Mouse (Mus musculus) embryo, embryonic 11.5 days (tissue): ENCODE data around the gene Nupr1l.
"Not testable (repeated sequence)": the region's sequence is repeated elsewhere in the genome, so short reads cannot be mapped to it uniquely, and the experiment has no call there.

Experiments used
- DNase-seq: peaks from one replicate; pipeline ENCODE4 v3.0.0-alpha.2; 2012; ENCODE audit warnings: low read depth, low spot score

The Nupr1l gene

DNA sequence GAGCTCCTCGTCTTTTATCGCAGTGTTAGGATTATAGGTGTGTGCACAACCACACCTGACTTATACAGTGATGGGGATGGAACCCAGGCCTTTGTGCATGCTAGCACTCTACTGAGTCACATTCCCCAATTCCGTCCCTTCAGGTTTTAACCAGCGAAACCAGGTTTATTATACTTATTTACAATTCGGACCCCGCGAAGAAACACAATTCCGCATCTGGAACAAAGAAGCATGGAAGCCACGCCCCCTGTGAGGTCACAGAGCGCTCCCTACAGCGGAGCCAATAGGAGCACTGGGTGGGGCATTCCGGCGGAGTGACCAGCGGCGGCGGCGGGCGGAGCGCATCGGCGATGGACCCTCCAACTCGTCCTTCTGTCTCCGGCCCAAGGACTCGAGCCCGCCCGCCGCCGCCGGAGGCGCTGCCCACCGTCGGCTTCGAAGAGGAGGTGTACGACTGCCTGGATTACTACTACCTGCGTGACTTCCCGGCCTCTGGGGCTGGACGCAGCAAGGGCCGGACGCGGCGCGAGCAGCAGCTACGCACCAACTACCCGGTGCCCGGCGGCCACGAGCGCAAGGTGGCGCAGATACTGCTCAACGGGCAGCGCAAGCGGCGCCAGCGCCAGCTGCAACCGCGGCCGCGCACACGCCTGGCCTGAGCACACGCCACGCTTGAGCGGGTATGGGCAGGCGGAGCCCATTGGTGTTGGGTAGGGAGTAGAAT, at the start of gene Nupr1l:
TSS of gene Nupr1l (plus strand) at position 299 of the 724 bp plus-strand sequence.
- peak; percentile 89 for DNase-seq

DNA sequence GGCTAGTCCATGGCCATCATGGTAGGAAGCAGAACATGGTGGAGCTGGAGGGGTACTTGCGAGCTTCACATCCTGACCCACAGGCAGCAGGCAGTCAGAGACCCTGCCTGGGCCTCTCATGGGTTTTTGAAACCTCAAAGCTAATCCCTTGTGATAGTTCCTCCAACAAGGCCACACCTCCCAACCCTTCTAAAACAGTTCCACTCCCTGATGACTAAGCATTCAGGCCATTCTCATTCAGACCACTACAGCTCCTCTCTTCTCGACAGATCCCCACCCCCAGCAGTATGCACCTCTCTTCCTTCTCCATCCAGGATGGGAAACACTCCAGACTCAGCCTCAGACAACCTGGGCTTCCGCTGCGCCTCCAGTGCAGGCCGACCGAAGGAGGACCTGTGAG, 46.0 kb upstream of the Nupr1l start:
- DNase-seq = no peak

GRCm38 (mm10) chr5:129864467-129864866, 43.9 kb upstream of the Nupr1l start:
- no peak for DNase-seq

DNA sequence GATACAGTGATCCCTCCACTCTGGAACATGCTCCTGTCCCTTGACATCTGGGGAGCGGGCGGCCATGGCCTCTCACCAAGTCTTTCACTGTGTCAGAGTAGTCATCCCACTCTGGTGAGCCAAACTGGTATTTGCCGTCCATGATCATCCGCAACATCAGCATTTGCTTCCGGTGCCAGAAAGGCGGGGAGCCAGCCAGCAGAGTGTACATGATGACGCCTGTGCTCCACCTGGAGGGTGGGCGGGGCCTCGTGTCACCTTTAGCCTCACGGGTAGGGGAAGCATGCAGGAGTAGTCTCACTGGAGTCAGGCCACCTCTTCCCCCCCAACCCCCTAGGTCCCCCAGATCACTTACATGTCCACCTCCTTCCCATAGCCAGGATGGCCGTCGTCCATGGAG, 42.5 kb upstream of the Nupr1l start:
- no peak for DNase-seq

- no peak for DNase-seq
Observed at GRCm38 (mm10) chr5:129869238-129869995, 38.9 kb upstream of the Nupr1l start.

DNA sequence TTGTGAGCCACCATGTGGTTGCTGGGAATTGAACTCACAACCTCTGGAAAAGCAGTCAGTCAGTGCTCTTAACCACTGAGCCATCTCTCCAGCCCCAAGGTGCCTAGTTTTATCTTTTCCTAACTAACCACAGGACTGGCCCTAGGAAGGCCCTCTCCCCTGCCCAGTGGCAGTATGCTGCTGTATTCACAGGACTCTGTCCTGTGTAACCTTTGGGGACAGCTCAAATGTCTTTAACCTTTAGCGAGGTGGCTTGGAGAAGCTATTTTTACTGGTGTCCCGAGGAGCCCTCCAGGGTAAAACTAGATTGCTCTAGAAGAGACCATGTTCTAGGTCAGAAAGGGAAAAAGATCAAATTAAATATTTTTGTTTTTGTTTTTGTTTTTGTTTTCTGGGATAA, 37.1 kb upstream of the Nupr1l start:
- DNase-seq = no peak

DNA sequence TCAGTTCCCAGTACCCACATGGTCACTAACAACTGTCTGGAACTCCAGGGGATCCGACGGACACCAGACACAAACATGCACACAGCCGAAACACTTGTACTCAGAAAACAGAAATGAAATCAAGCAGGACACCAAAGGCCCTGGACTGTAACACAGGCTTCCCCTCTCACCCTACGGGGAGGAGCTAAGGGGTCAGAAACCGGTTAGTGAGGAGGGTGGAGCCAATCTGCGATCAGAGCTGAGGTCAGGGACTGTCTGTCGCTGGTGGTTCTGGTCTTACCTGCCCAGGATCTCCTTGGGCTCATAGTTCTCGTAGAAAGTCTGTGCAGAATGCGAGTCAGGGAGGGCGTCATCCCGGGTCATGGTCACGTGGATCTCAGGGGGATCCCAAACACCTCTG, 34.4 kb upstream of the Nupr1l start:
- no peak for DNase-seq

DNA sequence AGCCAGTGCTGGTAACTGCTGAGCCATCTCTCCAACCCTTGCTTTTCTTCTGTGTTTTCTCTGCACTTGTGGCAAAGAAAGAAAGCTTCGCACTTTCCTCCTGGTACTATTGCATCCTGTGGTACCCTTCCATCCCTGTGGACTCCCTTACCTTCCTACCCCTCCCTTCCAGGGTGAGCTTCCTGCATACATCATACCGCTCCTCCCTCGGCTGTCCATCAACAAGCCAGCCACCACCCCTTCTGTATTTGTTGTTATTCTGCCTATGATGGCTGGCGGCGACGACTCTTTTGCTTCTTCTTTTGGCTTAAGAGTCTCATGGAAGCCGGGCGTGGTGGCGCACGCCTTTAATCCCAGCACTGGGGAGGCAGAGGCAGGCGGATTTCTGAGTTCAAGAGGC, 33.2 kb upstream of the Nupr1l start:
- no peak for DNase-seq

DNA sequence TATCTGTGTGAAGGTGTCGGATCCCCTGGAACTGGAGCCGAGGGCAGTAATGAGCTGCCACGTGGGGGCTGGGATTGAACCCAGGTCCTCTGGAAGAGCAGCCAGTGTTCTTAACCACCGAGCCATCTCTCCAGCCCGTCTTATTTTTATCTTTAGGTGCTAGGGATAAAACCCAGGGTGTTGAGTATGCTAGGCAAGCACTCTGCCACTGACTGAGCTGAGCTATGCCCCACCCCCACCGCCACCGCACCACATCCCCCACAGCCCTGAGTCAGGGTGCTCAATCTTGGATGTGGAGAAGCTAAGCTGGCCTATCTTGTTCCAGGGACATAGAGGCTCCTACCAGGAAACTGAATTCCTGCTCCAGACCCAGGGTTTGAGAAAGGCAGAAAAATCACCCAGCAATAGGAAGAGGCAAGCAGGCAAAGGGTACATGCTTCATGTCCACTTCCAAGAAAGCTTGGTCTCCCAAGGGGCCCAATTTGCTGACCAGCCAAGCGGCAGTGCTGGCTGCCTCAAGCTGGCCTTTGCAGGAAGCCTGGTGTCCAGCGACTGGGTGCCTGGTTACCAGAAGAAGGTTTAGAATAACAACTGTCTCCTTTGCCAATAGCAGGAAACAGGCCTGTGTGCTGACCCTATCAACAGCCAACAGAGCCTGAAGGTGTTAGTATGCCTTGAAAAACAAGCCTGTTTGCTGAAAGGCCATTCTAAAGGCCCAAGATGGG, 30.4 kb upstream of the Nupr1l start:
- DNase-seq = no peak

- DNase-seq = no peak
Observed at GRCm38 (mm10) chr5:129878946-129879345, 29.4 kb upstream of the Nupr1l start.

- DNase-seq = no peak
Observed at GRCm38 (mm10) chr5:129879888-129880287, 28.5 kb upstream of the Nupr1l start.

- no peak for DNase-seq
Observed at GRCm38 (mm10) chr5:129886271-129886670, 22.1 kb upstream of the Nupr1l start.

- DNase-seq = peak; percentile 94
Observed at GRCm38 (mm10) chr5:129886911-129887636, 21.3 kb upstream of the Nupr1l start, which contains the start of gene Chchd2. Gene Chchd2 (minus strand): TSS chr5:129887470.

DNA sequence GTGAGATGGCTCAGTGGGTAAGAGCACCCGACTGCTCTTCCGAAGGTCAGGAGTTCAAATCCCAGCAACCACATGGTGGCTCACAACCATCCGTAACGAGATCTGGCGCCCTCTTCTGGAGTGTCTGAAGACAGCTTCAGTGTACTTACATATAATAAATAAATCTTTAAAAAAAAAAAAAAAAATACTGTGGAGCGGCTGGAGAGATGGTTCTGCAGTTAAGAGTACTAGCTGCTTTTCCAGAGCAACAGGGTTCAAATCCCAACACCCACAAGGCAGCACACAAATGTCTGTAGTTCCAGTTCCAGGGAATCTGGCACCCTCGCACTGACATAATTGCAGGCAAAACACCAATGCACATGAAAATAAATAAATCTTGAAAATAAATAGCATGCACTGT, 17.9 kb upstream of the Nupr1l start:
- DNase-seq = not testable (repeated sequence)

GRCm38 (mm10) chr5:129895198-129896088, 12.9 kb upstream of the Nupr1l start, which contains the start of gene Zbed5:
Gene Zbed5 (plus strand): TSS chr5:129895723.
- peak; percentile 90 for DNase-seq

GRCm38 (mm10) chr5:129898449-129898848, 9.9 kb upstream of the Nupr1l start, which contains the start of gene Phkg1:
Gene Phkg1 (minus strand): TSS chr5:129898549.
- DNase-seq = no peak

DNA sequence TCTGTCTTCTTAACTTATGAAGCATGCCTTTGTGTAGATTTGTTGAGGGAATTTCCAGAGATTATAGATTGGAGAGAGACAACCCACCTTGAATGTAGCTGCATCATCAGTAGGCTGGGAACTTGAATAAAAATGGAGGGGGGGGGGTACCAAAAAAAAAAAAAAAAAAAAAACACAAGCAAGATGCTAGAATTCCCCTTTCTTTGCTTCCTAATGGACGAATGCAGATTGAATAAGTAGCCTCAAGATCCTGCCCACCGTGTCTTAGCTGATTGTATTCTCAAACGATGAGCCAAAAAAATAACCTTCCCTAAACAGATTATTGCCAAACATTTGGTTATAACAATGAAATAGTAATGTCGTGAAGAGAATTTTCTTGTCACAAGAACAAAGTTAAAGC, 565 bp upstream of the Nupr1l start:
- DNase-seq = no peak

- DNase-seq = no peak
Observed at GRCm38 (mm10) chr5:129909147-129909546, 807 bp downstream of the Nupr1l start.

DNA sequence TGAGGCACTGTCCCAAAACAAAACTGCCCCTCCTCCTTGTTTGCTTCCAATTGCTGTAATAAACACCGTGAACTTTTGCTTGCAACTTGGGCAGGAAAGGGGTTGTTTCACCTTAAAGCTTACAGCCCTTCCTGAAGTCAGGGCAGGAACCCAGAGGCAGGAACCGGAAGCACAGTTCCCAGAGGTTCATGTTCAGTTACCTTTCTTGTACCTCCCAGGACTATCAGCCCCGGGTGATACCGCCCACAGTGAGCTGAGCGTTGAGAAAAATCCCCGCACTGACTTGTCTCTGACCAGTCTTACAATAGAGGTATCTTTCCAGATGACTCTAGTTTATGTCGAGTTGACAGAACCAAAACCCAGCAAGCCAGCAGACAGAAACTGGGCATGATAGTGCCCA, 1.3 kb downstream of the Nupr1l start:
- no peak for DNase-seq

DNA sequence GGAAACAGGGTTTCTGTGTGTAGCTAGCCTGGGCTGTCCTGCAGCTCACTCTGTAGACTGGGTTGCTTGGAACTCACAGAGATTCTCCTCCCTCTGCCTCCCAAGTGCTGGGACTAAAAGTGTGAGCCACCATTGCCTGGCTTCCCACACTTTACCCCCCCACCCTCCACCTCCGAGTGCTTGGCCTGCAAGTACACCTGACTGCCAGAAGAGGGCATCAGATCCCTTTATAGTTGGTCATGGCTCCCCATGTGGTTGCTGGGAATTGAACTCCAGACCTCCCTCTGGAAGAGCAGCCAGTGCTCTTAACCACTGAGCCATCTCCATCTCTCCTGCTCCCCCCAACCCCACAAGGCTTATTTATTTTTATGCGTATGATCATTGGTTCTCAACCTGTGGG, 5.7 kb downstream of the Nupr1l start:
- DNase-seq = no peak
